Mouse (Mus musculus): ENCODE results near the gene Pnma5. TPM values are rescaled to one million over a fixed set of nuclear protein-coding genes. Genes with fewer than 3 reads are reported as not detected.
"Not testable (repeated sequence)": the region's sequence is repeated elsewhere in the genome, so short reads cannot be mapped to it uniquely, and the experiment has no call there.

The Pnma5 gene
- total RNA-seq (2012; rRNA removed) = 0.08 TPM in 1 of 2 replicates, not detected in the other
- total RNA-seq (2014; rRNA removed) = 0.07 TPM in 1 of 2 replicates, not detected in the other
- 0.38 TPM in 1 of 2 replicates, not detected in the other for polyA plus RNA-seq (2012; ENCODE audit: insufficient read length, low read depth)

DNA sequence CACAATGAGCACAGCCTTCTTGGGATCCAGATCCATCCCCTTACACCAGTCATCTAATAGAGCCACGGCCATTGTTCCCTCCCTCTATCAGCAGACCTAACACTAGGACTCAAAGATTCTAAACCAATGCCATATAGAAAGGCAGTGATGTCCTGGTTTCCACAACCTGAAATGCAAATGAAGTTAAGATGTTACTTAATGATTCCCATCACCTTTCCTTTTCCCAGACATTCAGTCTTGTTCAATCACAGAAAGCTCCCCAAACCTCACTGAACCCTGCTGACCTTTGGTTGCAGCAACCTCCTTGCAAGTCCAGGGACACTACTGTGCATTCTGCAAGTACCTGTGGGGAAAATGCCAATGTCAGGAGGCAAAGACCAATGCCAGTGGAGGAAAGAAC, at the start of gene Pnma5:
Pnma5 (minus strand) TSS at position 101 of the 400 bp plus-strand sequence.
- H3K4me3 ChIP-seq (replicated peaks in 1 of 3; ENCODE audit: low read depth in 2 of 3, low read length in 2 of 3, poor library complexity in 1 of 3) = no peak within 1 kb of the TSS
- H3K79me2 ChIP-seq (replicated peaks; ENCODE audit: control insufficient read depth, extremely low read depth, insufficient read depth, poor library complexity, severe bottlenecking) = no peaks in the 10 kb centered on the region
- in situ Hi-C loops (cut with MboI; ENCODE audit: low pct_ligation_motif_present, low pct_unique_long_range_greater_than_20kb, low sequenced_read_pairs) = no loop called here
- H3K27me3 ChIP-seq (replicated peaks) = no peaks in the 10 kb centered on the region
- no peak within 1 kb of the TSS for H3K4me2 ChIP-seq (ENCODE audit: insufficient read depth, low read depth, poor library complexity, severe bottlenecking)
- H3K36me3 ChIP-seq (replicated peaks in 1 of 2; ENCODE audit: control insufficient read depth in 1 of 2, insufficient read depth in 1 of 2, low read length in 1 of 2) = no peaks in the 10 kb centered on the region
- no peak within 1 kb of the TSS for H3K9ac ChIP-seq (ENCODE audit: insufficient read depth, low read depth)
- DNase-seq (ENCODE audit: extremely low read depth) = no peak
- H3K4me1 ChIP-seq (ENCODE audit: control insufficient read depth in 1 of 2, insufficient read depth in 2 of 2) = no peaks in the 10 kb centered on the region
- no peak within 1 kb of the TSS for H3K27ac ChIP-seq (ENCODE audit: insufficient read depth, low read depth)
- dilution Hi-C loops (cut with MboI; ENCODE audit: extremely low pct_ligation_motif_present, extremely low pct_unique_long_range_greater_than_20kb, low sequenced_read_pairs) = no loop called here
- H3K9me3 ChIP-seq (replicated peaks; ENCODE audit: low read length) = no peaks in the 10 kb centered on the region
- TF ChIP-seq GABPA (IDR thresholded peaks at IDR 0.05; ENCODE audit: insufficient replicate concordance, low read depth, low read length) (no peak), SMC3 (IDR thresholded peaks at IDR 0.05; ENCODE audit: low read depth, low read length) (no peak), PAX5 (IDR thresholded peaks at IDR 0.05; ENCODE audit: low read length) (no peak), EP300 (IDR thresholded peaks at IDR 0.05; ENCODE audit: low read length) (no peak), ELF1 (IDR thresholded peaks at IDR 0.05; ENCODE audit: low read depth, low read length) (no peak), NRF1 (IDR thresholded peaks at IDR 0.05; ENCODE audit: low read depth, low read length) (no peak), MXI1 (IDR thresholded peaks at IDR 0.05; ENCODE audit: low read depth, low read length) (no peak)

DNA sequence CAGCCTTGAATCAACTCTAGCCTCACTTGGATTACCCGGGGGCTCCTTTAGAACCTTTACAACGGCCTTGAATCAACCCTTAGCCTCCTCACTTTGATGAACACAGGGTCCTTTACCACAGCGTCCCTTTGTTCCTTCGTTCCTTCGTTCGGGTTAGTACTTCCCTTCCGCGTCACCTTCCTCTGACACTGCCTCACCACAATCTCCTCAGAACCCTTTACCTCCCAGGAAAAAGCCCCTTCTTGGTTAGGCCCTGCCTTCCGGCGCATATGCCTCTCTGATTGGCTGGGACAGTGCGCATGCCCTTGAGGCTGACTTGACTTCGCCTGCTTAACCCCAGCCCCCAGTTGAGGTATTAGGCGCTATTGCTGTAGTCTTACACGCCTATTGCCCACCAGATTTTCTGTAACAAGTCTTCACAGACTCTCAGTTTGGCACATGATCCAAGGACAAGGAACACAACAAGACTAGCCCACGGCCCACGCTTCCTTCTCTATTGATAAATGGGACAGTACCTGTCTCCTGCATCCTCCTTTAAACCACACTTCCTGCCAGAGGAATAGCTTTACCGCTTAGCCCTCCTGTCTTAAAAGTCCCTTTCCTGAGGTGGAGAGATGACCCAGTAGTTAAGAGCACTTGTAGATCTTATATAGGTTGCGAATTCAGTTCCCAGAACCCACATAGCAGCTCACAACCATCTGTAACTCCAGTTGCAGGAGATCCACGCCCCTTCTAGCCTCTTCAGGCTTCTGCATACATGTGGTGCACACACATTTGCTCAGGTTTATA, 45.6 kb upstream of the Pnma5 start, which contains the start of gene Xlr4a:
Xlr4a (minus strand) TSS at position 212 of the 789 bp plus-strand sequence.
- H3K4me3 ChIP-seq (replicated peaks in 1 of 3; ENCODE audit: low read depth in 2 of 3, low read length in 2 of 3, poor library complexity in 1 of 3); H3K27me3 ChIP-seq (replicated peaks); H3K27ac ChIP-seq (ENCODE audit: insufficient read depth, low read depth); dilution Hi-C loops (cut with MboI; ENCODE audit: extremely low pct_ligation_motif_present, extremely low pct_unique_long_range_greater_than_20kb, low sequenced_read_pairs); H3K79me2 ChIP-seq (replicated peaks; ENCODE audit: control insufficient read depth, extremely low read depth, insufficient read depth, poor library complexity, severe bottlenecking); H3K36me3 ChIP-seq (replicated peaks in 1 of 2; ENCODE audit: control insufficient read depth in 1 of 2, insufficient read depth in 1 of 2, low read length in 1 of 2); H3K4me1 ChIP-seq (ENCODE audit: control insufficient read depth in 1 of 2, insufficient read depth in 2 of 2); H3K4me2 ChIP-seq (ENCODE audit: insufficient read depth, low read depth, poor library complexity, severe bottlenecking); in situ Hi-C loops (cut with MboI; ENCODE audit: low pct_ligation_motif_present, low pct_unique_long_range_greater_than_20kb, low sequenced_read_pairs); H3K9me3 ChIP-seq (replicated peaks; ENCODE audit: low read length); H3K9ac ChIP-seq (ENCODE audit: insufficient read depth, low read depth); DNase-seq (ENCODE audit: extremely low read depth): not testable (repeated sequence)

DNA sequence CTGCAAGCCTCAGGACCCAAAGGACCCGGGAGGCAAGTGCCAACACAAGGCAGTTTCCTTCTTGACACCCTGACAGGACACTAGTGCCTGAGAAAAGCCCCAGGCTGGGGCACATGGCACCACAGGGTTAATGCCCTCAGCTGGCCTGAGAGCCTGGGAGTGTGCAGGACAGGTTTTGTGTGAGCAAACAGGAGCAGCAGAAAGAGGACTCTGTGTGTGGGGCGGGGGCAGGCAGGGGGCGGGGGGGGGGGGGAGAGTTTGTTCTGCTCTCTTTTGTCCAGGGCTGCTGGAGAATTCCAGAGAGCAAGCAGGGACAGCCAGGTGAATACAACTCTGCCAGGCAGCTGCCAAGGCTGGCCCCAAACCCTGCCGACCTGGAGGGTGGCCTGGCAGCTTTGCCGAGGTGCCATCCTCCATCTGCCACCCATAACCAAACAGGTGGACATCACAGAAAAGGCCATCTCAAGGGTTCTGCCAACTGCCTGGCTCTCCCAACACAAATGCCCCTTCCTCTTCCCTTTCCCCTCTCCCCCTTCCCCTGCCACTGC, 29.9 kb upstream of the Pnma5 start:
- H3K9me3 ChIP-seq (replicated peaks; ENCODE audit: low read length); H3K27me3 ChIP-seq (replicated peaks); H3K36me3 ChIP-seq (replicated peaks in 1 of 2; ENCODE audit: control insufficient read depth in 1 of 2, insufficient read depth in 1 of 2, low read length in 1 of 2); H3K4me3 ChIP-seq (replicated peaks in 1 of 3; ENCODE audit: low read depth in 2 of 3, low read length in 2 of 3, poor library complexity in 1 of 3); H3K4me1 ChIP-seq (ENCODE audit: control insufficient read depth in 1 of 2, insufficient read depth in 2 of 2); DNase-seq (ENCODE audit: extremely low read depth); H3K27ac ChIP-seq (ENCODE audit: insufficient read depth, low read depth); H3K4me2 ChIP-seq (ENCODE audit: insufficient read depth, low read depth, poor library complexity, severe bottlenecking); H3K79me2 ChIP-seq (replicated peaks; ENCODE audit: control insufficient read depth, extremely low read depth, insufficient read depth, poor library complexity, severe bottlenecking); in situ Hi-C loops (cut with MboI; ENCODE audit: low pct_ligation_motif_present, low pct_unique_long_range_greater_than_20kb, low sequenced_read_pairs); dilution Hi-C loops (cut with MboI; ENCODE audit: extremely low pct_ligation_motif_present, extremely low pct_unique_long_range_greater_than_20kb, low sequenced_read_pairs); H3K9ac ChIP-seq (ENCODE audit: insufficient read depth, low read depth): not testable (repeated sequence)

All from CH12.LX (cell line).